Comparison of ENCODE assay signal across 10 mouse cellular contexts in genomic region chr10:43739718-43740117, GRCm38 (mm10).
A peak's percentile ranks its signal among the peaks of the same experiment; 100 is the strongest.
DNase-seq lines count a peak whose midpoint lies in the region; ATAC-seq and TF ChIP-seq lines count a peak whose summit lies in the region.
"Had no signal": no experiment of that assay in that cellular context is flagged by ENCODE, and none has a peak within 500 bp of the region (broad histone marks: within the 10 kb centered on the region; RNA-seq: fewer than 3 reads in every experiment).

No protein-coding gene starts in this region.

- no peak overlapping the region for H3K4me2 ChIP-seq in forebrain, embryonic 11.5 days (ENCODE audit: low read depth, low read length, severe bottlenecking)
- H3K4me2 ChIP-seq in liver, embryonic 12.5 days: peak overlapping the region; percentile 26; the same call in 1 of the 2 replicates

- ATAC-seq in forebrain, embryonic 11.5 days (replicated peaks; ENCODE audit: low FRiP score): no peak
- no peak for ATAC-seq in liver, embryonic 12.5 days
- no peak for ATAC-seq in frontal cortex, adult (ENCODE audit: low TSS enrichment)
- ATAC-seq in monocyte, adult 5-6 weeks (replicated peaks; ENCODE audit: insufficient number of reproducible peaks, low FRiP score, low TSS enrichment, poor library complexity, severe bottlenecking): no peak

- peaks cover 41% of the 10 kb centered on the region for H3K4me1 ChIP-seq in forebrain, embryonic 10.5 days
- H3K4me1 ChIP-seq in forebrain, embryonic 11.5 days (replicated peaks; ENCODE audit: control insufficient read depth, insufficient read depth, low read length): peaks cover 5% of the 10 kb centered on the region
- H3K4me1 ChIP-seq in testis, adult 2 months (ENCODE audit: control insufficient read depth, insufficient read depth, low read length): peaks cover 9% of the 10 kb centered on the region
- H3K4me1 ChIP-seq in liver, embryonic 12.5 days: peaks cover 38% of the 10 kb centered on the region

- peaks cover 15% of the 10 kb centered on the region for H3K27me3 ChIP-seq in forebrain, embryonic 10.5 days (ENCODE audit: poor library complexity, severe bottlenecking)
- H3K27me3 ChIP-seq in forebrain, embryonic 11.5 days (ENCODE audit: control insufficient read depth, insufficient read depth, low read length): no peaks in the 10 kb centered on the region
- no peaks in the 10 kb centered on the region for H3K27me3 ChIP-seq in testis, adult 2 months (ENCODE audit: control insufficient read depth, insufficient read depth, low read length)
- H3K27me3 ChIP-seq in liver, embryonic 12.5 days (replicated peaks): no peaks in the 10 kb centered on the region

- no peak overlapping the region for H3K9ac ChIP-seq in forebrain, embryonic 11.5 days (ENCODE audit: low read length)
- H3K9ac ChIP-seq in liver, embryonic 12.5 days: no peak overlapping the region

- no peak for TF ChIP-seq POLR2A in testis, adult 2 months (IDR thresholded peaks at IDR 0.05; ENCODE audit: control insufficient read depth, low read depth, low read length)

- TF ChIP-seq CTCF in testis, adult 2 months (IDR thresholded peaks at IDR 0.05; ENCODE audit: control insufficient read depth, insufficient read depth, insufficient replicate concordance, low read depth, low read length): no peak

- no peak for DNase-seq in forebrain, embryonic 10.5 days (ENCODE audit: extremely low spot score, low spot score)
- DNase-seq in forebrain, embryonic 11.5 days (ENCODE audit: low spot score): no peak
- no peak for DNase-seq in testis, postnatal 14 days (ENCODE audit: low spot score)
- no peak for DNase-seq in kidney, adult 9 months
- DNase-seq: cerebellum, adult 18-20 months had no signal

- H3K27ac ChIP-seq in forebrain, embryonic 10.5 days: peak overlapping the region; percentile 66
- no peak overlapping the region for H3K27ac ChIP-seq in forebrain, embryonic 11.5 days (ENCODE audit: low read depth, low read length)
- H3K27ac ChIP-seq in testis, adult 2 months (ENCODE audit: control insufficient read depth, insufficient read depth, low read depth, low read length): no peak overlapping the region
- no peak overlapping the region for H3K27ac ChIP-seq in liver, embryonic 12.5 days
- H3K27ac ChIP-seq: macrophage had no signal

- H3K36me3 ChIP-seq in forebrain, embryonic 10.5 days (replicated peaks): no peaks in the 10 kb centered on the region
- no peaks in the 10 kb centered on the region for H3K36me3 ChIP-seq in forebrain, embryonic 11.5 days (ENCODE audit: control insufficient read depth, insufficient read depth, low read length)
- no peaks in the 10 kb centered on the region for H3K36me3 ChIP-seq in testis, adult 2 months (ENCODE audit: control insufficient read depth, insufficient read depth, low read length)
- no peaks in the 10 kb centered on the region for H3K36me3 ChIP-seq in liver, embryonic 12.5 days

- WGBS in forebrain, embryonic 10.5 days: 66% methylated on average over 8 of the region's 8 CpGs
- WGBS in forebrain, embryonic 11.5 days: 48% methylated on average over 8 of the region's 8 CpGs
- WGBS in liver, embryonic 12.5 days (ENCODE audit: insufficient replicate concordance): 61% methylated on average over 8 of the region's 8 CpGs

- no peaks in the 10 kb centered on the region for H3K9me3 ChIP-seq in forebrain, embryonic 10.5 days
- no peaks in the 10 kb centered on the region for H3K9me3 ChIP-seq in forebrain, embryonic 11.5 days (ENCODE audit: control insufficient read depth, low read length)
- H3K9me3 ChIP-seq in liver, embryonic 12.5 days (replicated peaks): no peaks in the 10 kb centered on the region

- no peak overlapping the region for H3K4me3 ChIP-seq in forebrain, embryonic 10.5 days
- no peak overlapping the region for H3K4me3 ChIP-seq in forebrain, embryonic 11.5 days (ENCODE audit: low read depth, low read length)
- peak overlapping the region; percentile 87 for H3K4me3 ChIP-seq in testis, adult 2 months (ENCODE audit: control insufficient read depth, low read depth, low read length)
- no peak overlapping the region for H3K4me3 ChIP-seq in liver, embryonic 12.5 days
